In genomic region chr3:38577890-38578628, GRCm38 (mm10) we compare ENCODE assay signal across 23 mouse cellular contexts.
DNase-seq lines count a peak whose midpoint lies in the region; ATAC-seq lines count a peak whose summit lies in the region.
"Had no signal": no experiment of that assay in that cellular context is flagged by ENCODE, and none has a peak within 500 bp of the region (broad histone marks: within the 10 kb centered on the region; RNA-seq: fewer than 3 reads in every experiment).

No protein-coding gene starts in this region.

- no peak overlapping the region for H3K4me2 ChIP-seq in midbrain, embryonic 11.5 days
- H3K4me2 ChIP-seq in midbrain, embryonic 13.5 days (replicated peaks): no peak overlapping the region
- H3K4me2 ChIP-seq: heart, embryonic 13.5 days; hindbrain, embryonic 12.5 days had no signal

- 0 out of 2 replicates have a peak, but pooled peaks have one; percentile 27 for ATAC-seq in midbrain, embryonic 11.5 days (ENCODE audit: low FRiP score)
- ATAC-seq in midbrain, embryonic 13.5 days: no peak
- no peak for ATAC-seq in erythroblast, adult 5-6 weeks (replicated peaks; ENCODE audit: low FRiP score, poor library complexity, severe bottlenecking)
- ATAC-seq: CD4-positive, CD25-positive, alpha-beta regulatory T cell, adult 4 months; forebrain, embryonic 14.5 days; hindbrain, embryonic 16.5 days had no signal

- no peaks in the 10 kb centered on the region for H3K4me1 ChIP-seq in midbrain, embryonic 11.5 days (ENCODE audit: control insufficient read depth, insufficient read depth, low read length)
- H3K4me1 ChIP-seq in midbrain, embryonic 13.5 days (replicated peaks): no peaks in the 10 kb centered on the region
- H3K4me1 ChIP-seq: forebrain, embryonic 10.5 days; heart, embryonic 13.5 days; hindbrain, embryonic 12.5 days had no signal

- H3K4me3 ChIP-seq in midbrain, embryonic 11.5 days (ENCODE audit: low read depth, low read length): no peak overlapping the region
- no peak overlapping the region for H3K4me3 ChIP-seq in midbrain, embryonic 13.5 days (replicated peaks)
- H3K4me3 ChIP-seq: embryonic facial prominence, embryonic 10.5 days; erythroblast, embryonic 14.5 days; forebrain, embryonic 10.5 days; gastrocnemius, adult 2 months; heart, embryonic 13.5 days; hindbrain, embryonic 12.5 days had no signal

- WGBS in midbrain, embryonic 11.5 days: 31% methylated on average over 5 of the region's 5 CpGs
- WGBS in midbrain, embryonic 13.5 days: 32% methylated on average over 5 of the region's 5 CpGs
- 24% methylated on average over 5 of the region's 5 CpGs for WGBS in large intestine, adult 2 months

- H3K9ac ChIP-seq in midbrain, embryonic 11.5 days (ENCODE audit: low read length): no peak overlapping the region
- no peak overlapping the region for H3K9ac ChIP-seq in midbrain, embryonic 13.5 days (replicated peaks)
- H3K9ac ChIP-seq: heart, embryonic 13.5 days; hindbrain, embryonic 12.5 days had no signal

- no peaks in the 10 kb centered on the region for H3K9me3 ChIP-seq in midbrain, embryonic 11.5 days (ENCODE audit: control insufficient read depth, low read length)
- H3K9me3 ChIP-seq in midbrain, embryonic 13.5 days: no peaks in the 10 kb centered on the region
- H3K9me3 ChIP-seq: embryonic facial prominence, embryonic 10.5 days; forebrain, embryonic 10.5 days; heart, embryonic 13.5 days; hindbrain, embryonic 12.5 days had no signal

- DNase-seq in embryo, embryonic 10 days (ENCODE audit: low spot score): peak; percentile 20
- no peak for DNase-seq in embryo, embryonic 9.5 days (ENCODE audit: extremely low spot score)
- no peak for DNase-seq in midbrain, embryonic 11.5 days (ENCODE audit: low spot score, missing footprints)
- peak; percentile 53 for DNase-seq in large intestine, adult 2 months (ENCODE audit: low read depth, low spot score)
- DNase-seq in yolk sac, embryonic 10.5 days (ENCODE audit: low spot score): peak; percentile 83
- no peak for DNase-seq in lung, postnatal 36 days
- DNase-seq: adrenal gland, postnatal 25 days; B cell, adult 2 months; cerebellum, adult 2 months; cerebellum, postnatal 10 days; gastrocnemius, adult 2 months; gastrocnemius, postnatal 25 days; heart, postnatal 4 days had no signal

- H3K27me3 ChIP-seq in midbrain, embryonic 11.5 days (ENCODE audit: control insufficient read depth, insufficient read depth, low read length): no peaks in the 10 kb centered on the region
- H3K27me3 ChIP-seq in midbrain, embryonic 13.5 days: no peaks in the 10 kb centered on the region
- H3K27me3 ChIP-seq: heart, embryonic 13.5 days; hindbrain, embryonic 12.5 days had no signal

- H3K27ac ChIP-seq in midbrain, embryonic 11.5 days (ENCODE audit: low read depth, low read length): no peak overlapping the region
- no peak overlapping the region for H3K27ac ChIP-seq in midbrain, embryonic 13.5 days
- H3K27ac ChIP-seq: embryonic facial prominence, embryonic 10.5 days; forebrain, embryonic 10.5 days; gastrocnemius, adult 2 months; heart, embryonic 13.5 days; hindbrain, embryonic 12.5 days had no signal

- H3K36me3 ChIP-seq in midbrain, embryonic 11.5 days (ENCODE audit: control insufficient read depth, insufficient read depth, low read length): no peaks in the 10 kb centered on the region
- no peaks in the 10 kb centered on the region for H3K36me3 ChIP-seq in midbrain, embryonic 13.5 days
- H3K36me3 ChIP-seq: embryonic facial prominence, embryonic 10.5 days; forebrain, embryonic 10.5 days; heart, embryonic 13.5 days; hindbrain, embryonic 12.5 days had no signal

Comparison
In these comparisons a context has a peak if more than half of its experiments do, and no peak if none do; other contexts are left out.
1. DNase-seq: peak in embryo, embryonic 10 days (single experiment), large intestine, adult 2 months (single experiment) and yolk sac, embryonic 10.5 days (single experiment); none in embryo, embryonic 9.5 days (single experiment), midbrain, embryonic 11.5 days (single experiment) and lung, postnatal 36 days (single experiment).